ENCODE assay signal across 29 mouse cellular contexts in the genomic region with DNA sequence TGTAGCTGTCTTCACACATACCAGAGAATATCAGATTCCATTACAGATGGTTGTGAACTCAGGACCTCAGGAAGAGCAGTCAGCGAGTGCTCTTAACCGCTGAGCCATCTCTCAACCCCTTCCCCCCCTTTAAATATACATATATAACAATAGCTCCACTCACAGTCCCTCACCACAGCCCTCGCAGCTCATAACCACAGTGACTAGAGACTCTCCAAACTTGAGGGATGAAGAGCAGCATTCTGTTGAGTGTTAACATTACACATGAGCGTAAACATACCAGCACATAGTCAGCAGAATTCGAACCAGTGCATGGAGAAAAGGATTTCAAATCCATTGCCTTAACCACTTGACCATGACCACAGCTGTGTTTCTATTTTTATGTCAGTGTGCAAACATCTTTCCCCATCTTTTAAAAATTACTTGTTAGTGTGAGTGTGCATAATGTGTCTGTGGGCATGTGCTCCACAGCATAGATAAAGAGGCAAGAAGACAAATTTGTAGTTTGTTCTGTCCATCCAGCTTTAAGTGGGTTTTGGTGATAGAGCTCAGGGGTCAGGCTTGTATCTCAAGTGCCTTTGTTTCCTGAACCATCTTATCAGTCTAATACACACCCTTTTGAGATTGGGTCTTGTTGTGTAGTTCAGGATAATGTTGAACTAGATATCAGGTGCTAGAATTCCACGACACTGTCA. TPM values are rescaled to one million over a fixed set of nuclear protein-coding genes. Genes with fewer than 3 reads are reported as not detected.
DNase-seq lines count a peak whose midpoint lies in the region; ATAC-seq and TF ChIP-seq lines count a peak whose summit lies in the region.
"Had no signal": no experiment of that assay in that cellular context is flagged by ENCODE, and none has a peak within 500 bp of the region (broad histone marks: within the 10 kb centered on the region; RNA-seq: fewer than 3 reads in every experiment).

No protein-coding gene starts in this region.

- ATAC-seq in megakaryocyte, adult 5-6 weeks (ENCODE audit: poor library complexity, severe bottlenecking): no peak
- 0 out of 2 replicates have a peak, but pooled peaks have one; percentile 34 for ATAC-seq in liver, embryonic 15.5 days (ENCODE audit: insufficient read depth)
- ATAC-seq: forebrain, embryonic 16.5 days; hindbrain, embryonic 16.5 days had no signal

- TF ChIP-seq EP300 in MEL (IDR thresholded peaks at IDR 0.05; ENCODE audit: low read depth in 1 of 2, low read length in 2 of 2): peak; percentile 86

- TF ChIP-seq RAD21 in MEL (IDR thresholded peaks at IDR 0.05; ENCODE audit: low read depth, low read length): no peak

- WGBS in liver, embryonic 15.5 days (ENCODE audit: insufficient replicate concordance): 33% methylated on average over 6 of the region's 6 CpGs

- no peak overlapping the region for H3K4me2 ChIP-seq in liver, embryonic 15.5 days
- H3K4me2 ChIP-seq: heart, embryonic 15.5 days; kidney, embryonic 15.5 days; limb, embryonic 13.5 days; midbrain, embryonic 12.5 days; neural tube, embryonic 12.5 days had no signal

- TF ChIP-seq POLR2A in MEL (IDR thresholded peaks at IDR 0.05; ENCODE audit: control insufficient read depth in 1 of 2, insufficient read depth in 1 of 2, low read depth in 1 of 2, low read length in 2 of 2, poor library complexity in 1 of 2): no peak

- peaks cover 34% of the 10 kb centered on the region for H3K4me1 ChIP-seq in megakaryocyte, embryonic 14.5 days
- H3K4me1 ChIP-seq in MEL (ENCODE audit: control insufficient read depth in 1 of 2, insufficient read depth in 2 of 2, low read length in 2 of 2): peaks cover 10 to 25% of the 10 kb centered on the region in 2 experiments
- peaks cover 13% of the 10 kb centered on the region for H3K4me1 ChIP-seq in liver, embryonic 15.5 days (replicated peaks)
- H3K4me1 ChIP-seq: kidney, embryonic 15.5 days; limb, embryonic 13.5 days; midbrain, embryonic 12.5 days; neural tube, embryonic 12.5 days had no signal

- no peak overlapping the region for H3K9ac ChIP-seq in MEL (ENCODE audit: control insufficient read depth, low read depth, low read length, poor library complexity, severe bottlenecking)
- no peak overlapping the region for H3K9ac ChIP-seq in liver, embryonic 15.5 days
- H3K9ac ChIP-seq: heart, embryonic 15.5 days; kidney, embryonic 15.5 days; limb, embryonic 13.5 days; midbrain, embryonic 12.5 days; neural tube, embryonic 12.5 days had no signal

- H3K36me3 ChIP-seq in megakaryocyte, embryonic 14.5 days (replicated peaks; ENCODE audit: low read length): peaks cover 37% of the 10 kb centered on the region
- peaks cover 4 to 29% of the 10 kb centered on the region in 2 experiments for H3K36me3 ChIP-seq in MEL (ENCODE audit: control insufficient read depth in 1 of 2, insufficient read depth in 2 of 2, low read length in 2 of 2)
- H3K36me3 ChIP-seq in liver, embryonic 15.5 days (replicated peaks): 0 out of 2 replicates have a peak, but pooled peaks cover 4% of the 10 kb centered on the region
- H3K36me3 ChIP-seq: limb, embryonic 13.5 days had no signal

- H3K27ac ChIP-seq in MEL (ENCODE audit: control insufficient read depth, low read depth, low read length): peak overlapping the region; percentile 44
- no peak overlapping the region for H3K27ac ChIP-seq in liver, embryonic 15.5 days (replicated peaks)
- H3K27ac ChIP-seq: heart, embryonic 15.5 days; kidney, embryonic 15.5 days; layer of hippocampus, adult 2 months; left cerebral cortex, adult 2 months; limb, embryonic 13.5 days; macrophage; midbrain, embryonic 12.5 days; neural tube, embryonic 12.5 days; stomach, postnatal 0 days had no signal

- no peak for TF ChIP-seq CTCF in MEL (IDR thresholded peaks at IDR 0.05 in 2 of 3, conservative IDR thresholded peaks at IDR 0.05 in 1 of 3; ENCODE audit: control insufficient read depth in 1 of 3, insufficient read depth in 1 of 3, low read depth in 2 of 3, low read length in 3 of 3, poor library complexity in 1 of 3, severe bottlenecking in 1 of 3)

- peak overlapping the region; percentile 48 for H3K4me3 ChIP-seq in megakaryocyte, embryonic 14.5 days (replicated peaks)
- H3K4me3 ChIP-seq in MEL (ENCODE audit: control insufficient read depth in 1 of 2, insufficient read depth in 1 of 2, low read depth in 2 of 2, low read length in 2 of 2): no peak overlapping the region
- no peak overlapping the region for H3K4me3 ChIP-seq in liver, embryonic 15.5 days (replicated peaks)
- H3K4me3 ChIP-seq: erythroblast, embryonic 14.5 days; heart, embryonic 15.5 days; kidney, embryonic 15.5 days; layer of hippocampus, adult 2 months; left cerebral cortex, adult 2 months; limb, embryonic 13.5 days; midbrain, embryonic 12.5 days; myocyte; neural tube, embryonic 12.5 days had no signal

- intact Hi-C loops in gastrocnemius, postnatal 14 days (cut with DNase I; ENCODE audit: low total_unique reads): no loop called here

- no peaks in the 10 kb centered on the region for H3K79me2 ChIP-seq in MEL (ENCODE audit: control insufficient read depth, insufficient read depth, low read length, poor library complexity)

- DNase-seq in MEL (ENCODE audit: low read depth, low spot score): peak; percentile 42
- no peak for DNase-seq in yolk sac, embryonic 10.5 days (ENCODE audit: low spot score)
- no peak for DNase-seq in gastrocnemius, postnatal 14 days
- DNase-seq in testis, postnatal 10 days (ENCODE audit: low spot score): no peak
- DNase-seq: adrenal gland, postnatal 14 days; B cell, adult 2 months; cerebellum, adult 18-20 months; cerebellum, postnatal 10 days; kidney, adult 18-20 months; kidney, postnatal 25 days; lung, adult 2 months; lung, postnatal 10 days; right cerebral cortex, postnatal 4 days had no signal

- 0 out of 2 replicates have a peak, but pooled peaks cover 7% of the 10 kb centered on the region for H3K9me3 ChIP-seq in megakaryocyte, embryonic 14.5 days
- no peaks in the 10 kb centered on the region for H3K9me3 ChIP-seq in MEL (replicated peaks; ENCODE audit: insufficient read depth, low read length)
- no peaks in the 10 kb centered on the region for H3K9me3 ChIP-seq in liver, embryonic 15.5 days (replicated peaks)
- H3K9me3 ChIP-seq: heart, embryonic 15.5 days; kidney, embryonic 15.5 days; limb, embryonic 13.5 days; midbrain, embryonic 12.5 days had no signal

- no peaks in the 10 kb centered on the region for H3K27me3 ChIP-seq in megakaryocyte, embryonic 14.5 days (replicated peaks)
- no peaks in the 10 kb centered on the region for H3K27me3 ChIP-seq in MEL (ENCODE audit: control insufficient read depth in 1 of 2, insufficient read depth in 2 of 2, low read length in 2 of 2)
- no peaks in the 10 kb centered on the region for H3K27me3 ChIP-seq in liver, embryonic 15.5 days
- H3K27me3 ChIP-seq: heart, embryonic 15.5 days; kidney, embryonic 15.5 days; limb, embryonic 13.5 days; midbrain, embryonic 12.5 days; neural tube, embryonic 12.5 days had no signal

TF ChIP-seq in MEL, 35 proteins besides CTCF, POLR2A, EP300 and RAD21 (continues in another document):
- TF ChIP-seq ZNF384 (IDR thresholded peaks at IDR 0.05; ENCODE audit: low read depth, low read length): no peak
- peak; percentile 20; the same call in 1 of the 2 replicates for TF ChIP-seq BHLHE40 (IDR thresholded peaks at IDR 0.05; ENCODE audit: borderline replicate concordance, low read depth, low read length)
- TF ChIP-seq ETS1 (IDR thresholded peaks at IDR 0.05; ENCODE audit: low read depth, low read length): peak; percentile 73
- no peak for TF ChIP-seq SMC3 (IDR thresholded peaks at IDR 0.05; ENCODE audit: low read depth, low read length)
- peak; percentile 21; the same call in 1 of the 2 replicates for TF ChIP-seq KAT2A (conservative IDR thresholded peaks at IDR 0.05; ENCODE audit: low read depth, low read length)
- no peak for TF ChIP-seq ZMIZ1 (IDR thresholded peaks at IDR 0.05; ENCODE audit: low read depth, low read length)
- TF ChIP-seq ZKSCAN1 (IDR thresholded peaks at IDR 0.05; ENCODE audit: low read depth, low read length): 0 out of 2 replicates have a peak, but pooled peaks have one; percentile 27
- TF ChIP-seq MXI1 (IDR thresholded peaks at IDR 0.05; ENCODE audit: low read depth, low read length): peak; percentile 57; the same call in 1 of the 2 replicates
- TF ChIP-seq TAL1 (IDR thresholded peaks at IDR 0.05; ENCODE audit: low read length): peak; percentile 63
- no peak for TF ChIP-seq E2F4 (IDR thresholded peaks at IDR 0.05; ENCODE audit: borderline replicate concordance, low read depth, low read length)
- TF ChIP-seq USF1 (IDR thresholded peaks at IDR 0.05; ENCODE audit: low read depth, low read length): 0 out of 2 replicates have a peak, but pooled peaks have one; percentile 14
- no peak for TF ChIP-seq TBP (IDR thresholded peaks at IDR 0.05; ENCODE audit: low read depth, low read length)
- TF ChIP-seq GATA1 (IDR thresholded peaks at IDR 0.05; ENCODE audit: low read depth, low read length): peak; percentile 89
- no peak for TF ChIP-seq USF2 (IDR thresholded peaks at IDR 0.05; ENCODE audit: borderline replicate concordance in 1 of 2, insufficient read depth in 1 of 2, low read depth in 1 of 2, low read length in 2 of 2)
- TF ChIP-seq TCF12 (IDR thresholded peaks at IDR 0.05; ENCODE audit: low read depth, low read length): peak; percentile 96
- peak; percentile 56 for TF ChIP-seq MAX (IDR thresholded peaks at IDR 0.05; ENCODE audit: low read length)
- no peak for TF ChIP-seq HCFC1 (IDR thresholded peaks at IDR 0.05; ENCODE audit: low read depth, low read length)
- TF ChIP-seq ZC3H11A (IDR thresholded peaks at IDR 0.05; ENCODE audit: low read depth, low read length): no peak
- TF ChIP-seq NRF1 (IDR thresholded peaks at IDR 0.05; ENCODE audit: insufficient read depth, low read depth, low read length, poor library complexity, severe bottlenecking): no peak
- peak; percentile 7; the same call in 1 of the 2 replicates for TF ChIP-seq CHD2 (IDR thresholded peaks at IDR 0.05; ENCODE audit: low read length)
- no peak for TF ChIP-seq MYB (IDR thresholded peaks at IDR 0.05; ENCODE audit: low read depth, low read length)
- no peak for TF ChIP-seq POLR2AphosphoS2 (IDR thresholded peaks at IDR 0.05; ENCODE audit: low read length)
- peak; percentile 58; the same call in 1 of the 2 replicates for TF ChIP-seq SIN3A (IDR thresholded peaks at IDR 0.05; ENCODE audit: low read length)

RNA-seq across cellular contexts. Expression of a gene that starts 18.4 kb away (rescaled TPM):
- 0.19 and 3.6 TPM in 2 replicates for polyA plus RNA-seq in megakaryocyte, embryonic 14.5 days (2012; ENCODE audit: insufficient read depth, low replicate concordance)
- 48.0 and 51.3 TPM in 2 replicates for total RNA-seq in megakaryocyte, adult 5-6 weeks (2015)
- 51.5 and 56.5 TPM in 2 replicates for total RNA-seq in megakaryocyte, adult 5-6 weeks (2017)
- 148 and 175 TPM in 2 replicates for total RNA-seq in MEL (2012; rRNA removed)
- 100 to 1,000 TPM in 1 of 2 experiments, 10 to 100 TPM in 1; 60.6 to 153 TPM for polyA plus RNA-seq in MEL (2012; ENCODE audit: insufficient read depth in 1 of 2, insufficient read length in 2 of 2, low read depth in 1 of 2, low replicate concordance in 2 of 2, missing spikeins in 1 of 2)
- polyA plus RNA-seq in liver, embryonic 15.5 days (2015; fragmentation: Nextera tagmentation; extraction: Ambion mirVana): 10.6 and 10.9 TPM in 2 replicates
- 10 to 100 TPM; 10.6 to 13.1 TPM for total RNA-seq in gastrocnemius, postnatal 14 days (2021)
